ENCODE assay signal across 8 mouse cellular contexts in the genomic region with DNA sequence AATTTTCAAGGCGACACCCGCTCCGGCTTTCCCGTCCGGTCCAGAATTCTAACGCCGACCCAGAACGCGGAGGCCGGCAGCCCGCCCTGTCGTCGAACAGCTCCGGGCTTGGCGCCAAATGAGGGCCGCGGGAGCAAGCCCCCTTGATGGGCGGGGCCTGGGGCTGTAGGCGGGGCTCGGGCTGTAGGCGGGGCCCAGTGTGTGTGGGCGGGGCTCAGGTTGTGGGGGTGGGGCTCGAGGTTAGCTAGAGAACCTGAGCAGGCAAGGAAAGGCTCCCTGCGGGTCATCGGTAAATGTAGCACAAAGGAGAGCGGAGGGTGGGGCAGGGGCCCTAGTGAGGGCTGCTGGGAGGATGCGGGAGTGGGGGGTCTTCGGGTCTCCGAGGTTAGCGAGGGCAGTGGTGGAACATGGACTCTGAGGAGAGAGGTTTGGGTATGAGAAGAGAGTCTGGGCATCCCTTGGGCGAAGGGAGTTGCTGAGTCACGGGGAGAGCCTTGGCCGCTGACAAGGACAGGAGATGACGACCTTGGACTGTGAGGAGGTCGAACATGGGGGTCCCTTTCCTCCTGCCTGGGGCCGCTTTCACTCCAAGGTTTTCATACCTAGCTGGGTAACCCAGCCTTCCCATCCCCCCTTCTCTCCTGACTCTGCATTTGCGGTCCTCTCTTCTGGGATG. TPM values are rescaled to one million over a fixed set of nuclear protein-coding genes. Genes with fewer than 3 reads are reported as not detected.
DNase-seq lines count a peak whose midpoint lies in the region; ATAC-seq and TF ChIP-seq lines count a peak whose summit lies in the region.

Gene Dmc1, minus strand, starts transcription at position 120 of the 676 bp plus-strand sequence.

- no peak for TF ChIP-seq CTCF in liver, embryonic 14.5 days (IDR thresholded peaks at IDR 0.05; ENCODE audit: low read depth)

- H3K36me3 ChIP-seq in forebrain, embryonic 14.5 days (ENCODE audit: control insufficient read depth, insufficient read depth, low read length) = no peaks in the 10 kb centered on the region
- peaks cover 4% of the 10 kb centered on the region; the same call in 1 of the 2 replicates for H3K36me3 ChIP-seq in hindbrain, embryonic 14.5 days (replicated peaks; ENCODE audit: control insufficient read depth, insufficient read depth)
- no peaks in the 10 kb centered on the region for H3K36me3 ChIP-seq in liver, embryonic 14.5 days (replicated peaks; ENCODE audit: control insufficient read depth, insufficient read depth, low read depth)

- H3K27me3 ChIP-seq in forebrain, embryonic 14.5 days (replicated peaks; ENCODE audit: control insufficient read depth, insufficient read depth, low read length) = 0 out of 2 replicates have a peak, but pooled peaks cover 3% of the 10 kb centered on the region
- H3K27me3 ChIP-seq in hindbrain, embryonic 14.5 days (ENCODE audit: control insufficient read depth, insufficient read depth, low read length) = peaks cover 14% of the 10 kb centered on the region; the same call in 1 of the 2 replicates
- peaks cover 7% of the 10 kb centered on the region for H3K27me3 ChIP-seq in liver, embryonic 14.5 days (ENCODE audit: control insufficient read depth, insufficient read depth, low read length)

- no peak within 1 kb of the TSS for H3K27ac ChIP-seq in forebrain, embryonic 14.5 days (ENCODE audit: low read depth, low read length)
- no peak within 1 kb of the TSS for H3K27ac ChIP-seq in hindbrain, embryonic 14.5 days
- no peak within 1 kb of the TSS for H3K27ac ChIP-seq in liver, embryonic 14.5 days

- 13% methylated on average over 37 of the region's 37 CpGs for WGBS in forebrain, embryonic 14.5 days
- 13% methylated on average over 37 of the region's 37 CpGs for WGBS in hindbrain, embryonic 14.5 days
- WGBS in liver, embryonic 14.5 days (ENCODE audit: insufficient replicate concordance) = 11% methylated on average over 37 of the region's 37 CpGs

- H3K4me1 ChIP-seq in forebrain, embryonic 14.5 days (ENCODE audit: control insufficient read depth, insufficient read depth, low read length) = no peaks in the 10 kb centered on the region
- H3K4me1 ChIP-seq in hindbrain, embryonic 14.5 days (replicated peaks; ENCODE audit: control insufficient read depth, insufficient read depth, low read length) = no peaks in the 10 kb centered on the region
- H3K4me1 ChIP-seq in liver, embryonic 14.5 days (replicated peaks; ENCODE audit: control insufficient read depth in 2 of 2, insufficient read depth in 2 of 2, low read length in 1 of 2) = peaks cover 0 to 3% of the 10 kb centered on the region in 2 experiments; a peak in 1 of 4 replicates

- peak within 1 kb of the TSS; percentile 25; the same call in 1 of the 2 replicates for H3K9ac ChIP-seq in forebrain, embryonic 14.5 days (ENCODE audit: low read length)
- 0 out of 2 replicates have a peak within 1 kb of the TSS, but pooled peaks have one; percentile 8 for H3K9ac ChIP-seq in hindbrain, embryonic 14.5 days
- no peak within 1 kb of the TSS for H3K9ac ChIP-seq in liver, embryonic 14.5 days (replicated peaks)

- H3K4me3 ChIP-seq in forebrain, embryonic 14.5 days (ENCODE audit: low read depth, low read length) = peak within 1 kb of the TSS; percentile 18
- H3K4me3 ChIP-seq in hindbrain, embryonic 14.5 days (replicated peaks; ENCODE audit: low read length) = peak within 1 kb of the TSS; percentile 22
- H3K4me3 ChIP-seq in liver, embryonic 14.5 days (ENCODE audit: insufficient read depth in 1 of 2, low read depth in 2 of 2, low read length in 2 of 2) = peak within 1 kb of the TSS in 1 of 2 experiments; percentile 2; a peak in 1 of 4 replicates

- TF ChIP-seq EP300 in liver, embryonic 14.5 days (IDR thresholded peaks at IDR 0.05; ENCODE audit: low read depth) = no peak

- peak within 1 kb of the TSS; percentile 38 for H3K4me2 ChIP-seq in forebrain, embryonic 14.5 days (ENCODE audit: low read length)
- H3K4me2 ChIP-seq in hindbrain, embryonic 14.5 days (replicated peaks) = peak within 1 kb of the TSS; percentile 42
- H3K4me2 ChIP-seq in liver, embryonic 14.5 days (ENCODE audit: low read depth) = peak within 1 kb of the TSS; percentile 44

- DNase-seq in CD8-positive naive resting alpha-beta T cell, adult 2 months (ENCODE audit: low read depth in 2 of 2, low spot score in 2 of 2) = peak; percentile 7 to 27
- DNase-seq in adrenal gland, adult (ENCODE audit: inconsistent age in 2 of 2, low spot score in 1 of 2) = peak; percentile 60 to 80
- DNase-seq in forebrain, embryonic 14.5 days (ENCODE audit: low spot score) = peak; percentile 22
- no peak for DNase-seq in hindbrain, embryonic 14.5 days (ENCODE audit: low spot score)
- DNase-seq in liver, embryonic 14.5 days (ENCODE audit: low read depth in 3 of 3, low spot score in 3 of 3) = no peak
- peak; percentile 17 to 24 for DNase-seq in natural killer cell, adult 2 months (ENCODE audit: low spot score in 2 of 2)
- peak; percentile 49 to 55 for DNase-seq in thymus, postnatal 36 days
- DNase-seq in frontal cortex, postnatal 14 days (ENCODE audit: low spot score in 2 of 2) = no peak

- no peak for ATAC-seq in forebrain, embryonic 14.5 days
- no peak for ATAC-seq in hindbrain, embryonic 14.5 days (ENCODE audit: low FRiP score)
- ATAC-seq in liver, embryonic 14.5 days (ENCODE audit: insufficient read depth) = no peak

- H3K9me3 ChIP-seq in forebrain, embryonic 14.5 days (replicated peaks; ENCODE audit: control insufficient read depth, low read length) = no peaks in the 10 kb centered on the region
- no peaks in the 10 kb centered on the region for H3K9me3 ChIP-seq in hindbrain, embryonic 14.5 days (ENCODE audit: control insufficient read depth, low read length)
- H3K9me3 ChIP-seq in liver, embryonic 14.5 days (ENCODE audit: control insufficient read depth, low read length) = no peaks in the 10 kb centered on the region

RNA-seq across cellular contexts. Expression of gene Dmc1, which starts in this region (rescaled TPM):
- 0.43 and 0.74 TPM in 2 replicates for polyA plus RNA-seq in forebrain, embryonic 14.5 days (2014; fragmentation: Nextera tagmentation; extraction: Ambion mirVana)
- polyA plus RNA-seq in hindbrain, embryonic 14.5 days (2014; fragmentation: Nextera tagmentation; extraction: Ambion mirVana) = 0.80 and 1.4 TPM in 2 replicates
- polyA plus RNA-seq in liver, embryonic 14.5 days (2012; rRNA removed) = 0.22 and 0.40 TPM in 2 replicates
- polyA plus RNA-seq in liver, embryonic 14.5 days (2014; fragmentation: Nextera tagmentation; extraction: Ambion mirVana) = 0.32 TPM in 2 replicates

Comparison
In these comparisons a context has a peak if more than half of its experiments do, and no peak if none do; other contexts are left out.
1. Peak in DNase-seq, H3K4me3 ChIP-seq, H3K9ac ChIP-seq and H3K4me2 ChIP-seq in forebrain, embryonic 14.5 days; RNA of the gene not detected or under 1 TPM.
2. DNase-seq: peak in CD8-positive naive resting alpha-beta T cell, adult 2 months (2 of 2), adrenal gland, adult (2 of 2), natural killer cell, adult 2 months (2 of 2) and thymus, postnatal 36 days (2 of 2); none in hindbrain, embryonic 14.5 days (single experiment), liver, embryonic 14.5 days (0 of 3) and frontal cortex, postnatal 14 days (0 of 2).
3. Peak in every context shown above with its lines, with median percentiles within 50 percentile points of each other: H3K4me2 ChIP-seq.